Mouse (Mus musculus) stomach, postnatal 0 days (tissue): Measurements from ENCODE around the gene Zfhx3. TPM values are rescaled to one million over a fixed set of nuclear protein-coding genes. Genes with fewer than 3 reads are reported as not detected.

ENCODE experiments used
- ATAC-seq: fragments of 200-750 bp; cut with Nextera tagmentation; 2 replicates; pipeline ENCODE4 v1.8.0; 2017; ENCODE audit not compliant: low FRiP score, low TSS enrichment
- DNase-seq: peaks from one replicate; pipeline ENCODE4 v3.0.0-alpha.2; 2016; ENCODE audit warnings: low spot score
- H3K27ac ChIP-seq: fragments of 300-500 bp; sonication (generic); replicated peaks from 2 replicates; pipeline ENCODE4 v1.5.1; 2014; ENCODE audit warnings: mild to moderate bottlenecking, control low read depth
- H3K27me3 ChIP-seq: fragments of 300-500 bp; sonication (generic); 2 replicates; pipeline ENCODE4 v1.6.1; 2014; ENCODE audit warnings: low read length; ENCODE audit not compliant: control insufficient read depth, insufficient read depth
- H3K36me3 ChIP-seq: fragments of 300-500 bp; sonication (generic); 2 replicates; pipeline ENCODE4 v1.6.1; 2014; ENCODE audit warnings: low read length, mixed read lengths; ENCODE audit not compliant: control insufficient read depth, insufficient read depth
- H3K4me1 ChIP-seq: fragments of 300-500 bp; sonication (generic); replicated peaks from 2 replicates; pipeline ENCODE4 v1.6.1; 2014; ENCODE audit warnings: antibody characterized with exemption; ENCODE audit not compliant: control insufficient read depth, insufficient read depth
- H3K4me2 ChIP-seq: fragments of 300-500 bp; sonication (generic); replicated peaks from 2 replicates; pipeline ENCODE4 v1.6.1; 2014; ENCODE audit warnings: low read depth, mild to moderate bottlenecking, control low read depth, moderate library complexity
- H3K4me3 ChIP-seq: fragments of 300-500 bp; sonication (generic); 2 replicates; pipeline ENCODE4 v1.5.1; 2014; ENCODE audit warnings: low read depth, low read length, control low read depth
- H3K9ac ChIP-seq: fragments of 300-500 bp; sonication (generic); 2 replicates; pipeline ENCODE4 v1.6.1; 2014; ENCODE audit warnings: mild to moderate bottlenecking, low read length, control low read depth, mixed read lengths
- H3K9me3 ChIP-seq: fragments of 300-500 bp; sonication (generic); 2 replicates; pipeline ENCODE4 v1.6.1; 2016; ENCODE audit warnings: low read length; ENCODE audit not compliant: control insufficient read depth
- CTCF ChIP-seq: IDR thresholded peaks from 2 replicates; pipeline ENCODE4 v1.5.1; 2016; ENCODE audit warnings: antibody characterized with exemption, low read depth, mild to moderate bottlenecking, moderate library complexity
- EP300 ChIP-seq: optimal IDR thresholded peaks from 2 replicates; pipeline ENCODE3; 2016; ENCODE audit warnings: antibody characterized with exemption
- WGBS: fragments of 180-500 bp; shearing (Covaris S2); extraction: QIAGEN DNeasy Blood & Tissue Kit; methylation state at CpG from one replicate; pipeline ENCODE4 v1.1.7; 2014; 5-methylcytosine and 5-hydroxymethylcytosine counted together
- polyA plus RNA-seq: library from polyadenylated mRNA; unstranded; fragments of >200 nt; fragmentation: Nextera tagmentation; extraction: Ambion mirVana; gene quantifications from 2 replicates; pipeline ENCODE4 v1.2.1, GENCODE M21; 2015

Zfhx3 gene
- polyA plus RNA-seq, 1 experiment from 2014 or later: 4.6 TPM

GRCm38 (mm10) chr8:108799250-108799649 lies 856.8 kb downstream of the Zfhx3 start:
- no peak for DNase-seq
- H3K27me3 ChIP-seq: no peaks in the 10 kb centered on the region
- TF ChIP-seq EP300: no peak
- no peak for TF ChIP-seq CTCF
- ATAC-seq: no peak
- no peak overlapping the region for H3K4me3 ChIP-seq
- H3K27ac ChIP-seq: no peak overlapping the region
- H3K4me2 ChIP-seq: no peak overlapping the region
- H3K9me3 ChIP-seq: no peaks in the 10 kb centered on the region
- H3K36me3 ChIP-seq: peaks cover 18% of the 10 kb centered on the region
- WGBS: 86% methylated on average over 6 of the region's 6 CpGs
- no peak overlapping the region for H3K9ac ChIP-seq
- H3K4me1 ChIP-seq: no peaks in the 10 kb centered on the region; the same call in 1 of the 2 replicates

- 94% methylated on average over 15 of the region's 15 CpGs for WGBS
- no peak for DNase-seq
- H3K27ac ChIP-seq: no peak overlapping the region
- H3K36me3 ChIP-seq: peaks cover 12% of the 10 kb centered on the region
- H3K4me1 ChIP-seq: no peaks in the 10 kb centered on the region; the same call in 1 of the 2 replicates
- TF ChIP-seq EP300: no peak
- no peak for TF ChIP-seq CTCF
- H3K27me3 ChIP-seq: no peaks in the 10 kb centered on the region
- no peak overlapping the region for H3K4me3 ChIP-seq
- H3K9me3 ChIP-seq: no peaks in the 10 kb centered on the region
- H3K4me2 ChIP-seq: no peak overlapping the region
- ATAC-seq: no peak
- no peak overlapping the region for H3K9ac ChIP-seq
Observed at GRCm38 (mm10) chr8:108800357-108800756, 857.9 kb downstream of the Zfhx3 start.

GRCm38 (mm10) chr8:108803017-108803416 lies 860.6 kb downstream of the Zfhx3 start:
- no peak for TF ChIP-seq CTCF
- no peak for TF ChIP-seq EP300
- no peak for ATAC-seq
- no peaks in the 10 kb centered on the region for H3K9me3 ChIP-seq
- 61% methylated on average over 6 of the region's 6 CpGs for WGBS
- peaks cover 10% of the 10 kb centered on the region for H3K36me3 ChIP-seq
- H3K27me3 ChIP-seq: no peaks in the 10 kb centered on the region
- H3K9ac ChIP-seq: no peak overlapping the region
- H3K4me1 ChIP-seq: no peaks in the 10 kb centered on the region; the same call in 1 of the 2 replicates
- no peak for DNase-seq
- no peak overlapping the region for H3K4me3 ChIP-seq
- H3K27ac ChIP-seq: no peak overlapping the region
- no peak overlapping the region for H3K4me2 ChIP-seq

- DNase-seq (peak; percentile 36), ATAC-seq (peak; percentile 19; the same call in 1 of the 2 replicates)
- Histone ChIP-seq H3K36me3 (no peaks in the 10 kb centered on the region), H3K4me3 (no peak overlapping the region), H3K9me3 (no peaks in the 10 kb centered on the region), H3K27ac (no peak overlapping the region), H3K27me3 (no peaks in the 10 kb centered on the region), H3K4me1 (no peaks in the 10 kb centered on the region), H3K4me2 (no peak overlapping the region), H3K9ac (no peak overlapping the region)
- 60% methylated on average over 10 of the region's 10 CpGs for WGBS
- no peak for TF ChIP-seq EP300
- no peak for TF ChIP-seq CTCF
Observed at GRCm38 (mm10) chr8:108811694-108812093, 869.2 kb downstream of the Zfhx3 start.

- no peaks in the 10 kb centered on the region for H3K9me3 ChIP-seq
- H3K9ac ChIP-seq: no peak overlapping the region
- no peak overlapping the region for H3K4me2 ChIP-seq
- 61% methylated on average over 12 of the region's 12 CpGs for WGBS
- H3K27ac ChIP-seq: no peak overlapping the region
- no peaks in the 10 kb centered on the region for H3K36me3 ChIP-seq
- DNase-seq (no peak), ATAC-seq (0 out of 2 replicates have a peak, but pooled peaks have one; percentile 13)
- no peak overlapping the region for H3K4me3 ChIP-seq
- H3K4me1 ChIP-seq: no peaks in the 10 kb centered on the region
- no peaks in the 10 kb centered on the region for H3K27me3 ChIP-seq
- no peak for TF ChIP-seq EP300
- TF ChIP-seq CTCF: no peak
Observed at GRCm38 (mm10) chr8:108813375-108813774, 870.9 kb downstream of the Zfhx3 start.

- Histone ChIP-seq H3K9ac (no peak overlapping the region), H3K27me3 (no peaks in the 10 kb centered on the region), H3K27ac (no peak overlapping the region), H3K4me2 (no peak overlapping the region), H3K36me3 (no peaks in the 10 kb centered on the region), H3K9me3 (no peaks in the 10 kb centered on the region), H3K4me1 (peaks cover 9% of the 10 kb centered on the region), H3K4me3 (no peak overlapping the region)
- TF ChIP-seq CTCF (no peak), EP300 (no peak)
- no peak for ATAC-seq
- DNase-seq: no peak
- WGBS: 32% methylated on average over 8 of the region's 8 CpGs
Observed at GRCm38 (mm10) chr8:108819271-108819671, 876.8 kb downstream of the Zfhx3 start.
